ENCODE assay signal across 15 mouse cellular contexts in genomic region chr2:142243483-142243882, GRCm38 (mm10).
"Had no signal": no experiment of that assay in that cellular context is flagged by ENCODE, and none has a peak within 500 bp of the region (broad histone marks: within the 10 kb centered on the region; RNA-seq: fewer than 3 reads in every experiment).

No protein-coding gene starts in this region.

- H3K9ac ChIP-seq: lung, embryonic 15.5 days; midbrain, embryonic 13.5 days; midbrain, embryonic 15.5 days; neural tube, embryonic 12.5 days; stomach, embryonic 15.5 days had no signal

- H3K36me3 ChIP-seq: lung, embryonic 15.5 days; midbrain, embryonic 13.5 days; midbrain, embryonic 15.5 days; neural tube, embryonic 12.5 days; stomach, embryonic 15.5 days had no signal

- H3K4me3 ChIP-seq: lung, embryonic 15.5 days; megakaryocyte, embryonic 14.5 days; midbrain, embryonic 13.5 days; midbrain, embryonic 15.5 days; neural tube, embryonic 12.5 days; stomach, embryonic 15.5 days had no signal

- H3K4me1 ChIP-seq: lung, embryonic 15.5 days; megakaryocyte, embryonic 14.5 days; midbrain, embryonic 13.5 days; midbrain, embryonic 15.5 days; neural tube, embryonic 12.5 days; stomach, embryonic 15.5 days had no signal

- H3K27me3 ChIP-seq: lung, embryonic 15.5 days; megakaryocyte, embryonic 14.5 days; midbrain, embryonic 13.5 days; midbrain, embryonic 15.5 days; neural tube, embryonic 12.5 days; stomach, embryonic 15.5 days had no signal

- H3K27ac ChIP-seq: lung, embryonic 15.5 days; macrophage; midbrain, embryonic 13.5 days; midbrain, embryonic 15.5 days; neural tube, embryonic 12.5 days; stomach, embryonic 15.5 days; stomach, postnatal 0 days had no signal

- DNase-seq: lung, adult 2 months; lung, postnatal 14 days; lung, postnatal 36 days; right cerebral cortex, postnatal 14 days; thymus, adult 2 months; thymus, postnatal 25 days; thymus, postnatal 4 days had no signal
